In the genomic region with DNA sequence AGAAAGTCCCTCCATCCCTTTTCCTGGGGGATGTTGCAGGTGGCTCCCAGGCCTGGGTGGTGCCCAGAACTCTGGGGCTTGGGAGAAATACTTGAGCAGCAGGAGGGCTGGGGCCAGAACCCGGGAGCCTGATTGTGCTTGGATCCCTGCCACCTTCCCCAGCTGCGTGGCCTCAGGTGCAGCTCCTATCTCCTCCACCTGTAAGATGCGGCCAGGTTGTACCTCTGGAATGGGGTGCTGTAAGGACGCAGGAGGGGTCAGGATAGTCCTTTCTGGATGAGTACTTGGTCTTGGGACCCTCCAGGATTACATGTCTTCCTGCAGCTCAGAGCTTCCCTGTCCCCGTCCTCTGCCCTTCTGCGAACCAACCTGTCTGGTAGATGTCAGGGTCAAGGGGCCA, we compare ENCODE assay signal across 11 mouse cellular contexts. TPM values are rescaled to one million over a fixed set of nuclear protein-coding genes. Genes with fewer than 3 reads are reported as not detected.
DNase-seq lines count a peak whose midpoint lies in the region; ATAC-seq and TF ChIP-seq lines count a peak whose summit lies in the region.
"Had no signal": no experiment of that assay in that cellular context is flagged by ENCODE, and none has a peak within 500 bp of the region (broad histone marks: within the 10 kb centered on the region; RNA-seq: fewer than 3 reads in every experiment).

No protein-coding gene starts in this region.

- peak overlapping the region; percentile 87 for H3K4me3 ChIP-seq in gastrocnemius, adult 2 months
- peak overlapping the region; percentile 44; the same call in 1 of the 2 replicates for H3K4me3 ChIP-seq in left cerebral cortex, adult 2 months
- H3K4me3 ChIP-seq in heart, postnatal 0 days (ENCODE audit: low read depth, low read length): peak overlapping the region; percentile 99
- H3K4me3 ChIP-seq in midbrain, embryonic 16.5 days (ENCODE audit: low read depth, low read length): no peak overlapping the region

- H3K9me3 ChIP-seq in heart, postnatal 0 days (replicated peaks; ENCODE audit: control insufficient read depth, low read length): no peaks in the 10 kb centered on the region
- H3K9me3 ChIP-seq in midbrain, embryonic 16.5 days (replicated peaks; ENCODE audit: control insufficient read depth, low read length, poor library complexity, severe bottlenecking): no peaks in the 10 kb centered on the region

- WGBS in heart, postnatal 0 days: 63% methylated on average over 6 of the region's 6 CpGs
- WGBS in midbrain, embryonic 16.5 days: 65% methylated on average over 6 of the region's 6 CpGs

- H3K27me3 ChIP-seq in heart, postnatal 0 days (ENCODE audit: control insufficient read depth, insufficient read depth, low read length): no peaks in the 10 kb centered on the region
- H3K27me3 ChIP-seq in midbrain, embryonic 16.5 days (ENCODE audit: control insufficient read depth, insufficient read depth, low read depth, low read length): no peaks in the 10 kb centered on the region

- DNase-seq in gastrocnemius, adult 2 months: no peak
- DNase-seq in gastrocnemius, postnatal 25 days: no peak
- DNase-seq in left cerebral cortex, adult 2 months (ENCODE audit: extremely low spot score in 1 of 2, low spot score in 2 of 2): no peak
- DNase-seq in left cerebral cortex, adult 9 months (ENCODE audit: low spot score in 2 of 2): no peak
- DNase-seq in heart, postnatal 0 days (ENCODE audit: low spot score): no peak
- no peak for DNase-seq in thymus, postnatal 36 days
- DNase-seq: B cell, adult 2 months; right cerebral cortex, postnatal 14 days had no signal

- no peak for TF ChIP-seq CTCF in gastrocnemius, adult 2 months (IDR thresholded peaks at IDR 0.05)
- no peak for TF ChIP-seq CTCF in left cerebral cortex, adult 2 months (IDR thresholded peaks at IDR 0.05)
- TF ChIP-seq CTCF in heart, postnatal 0 days (IDR thresholded peaks at IDR 0.05; ENCODE audit: low read depth): no peak

- H3K9ac ChIP-seq in heart, postnatal 0 days (replicated peaks; ENCODE audit: low read depth, low read length): peak overlapping the region; percentile 66
- peak overlapping the region; percentile 47; the same call in 1 of the 2 replicates for H3K9ac ChIP-seq in midbrain, embryonic 16.5 days (ENCODE audit: low read depth, low read length)

- no peak for ATAC-seq in heart, postnatal 0 days (ENCODE audit: insufficient read depth, low read depth)
- ATAC-seq in midbrain, embryonic 16.5 days: no peak
- no peak for ATAC-seq in megakaryocyte, adult 5-6 weeks (ENCODE audit: poor library complexity, severe bottlenecking)
- ATAC-seq: inflammation-experienced regulatory T-cells, adult 6 months had no signal

- H3K4me2 ChIP-seq in heart, postnatal 0 days (ENCODE audit: low read depth, low read length): peak overlapping the region; percentile 91
- no peak overlapping the region; the same call in 1 of the 2 replicates for H3K4me2 ChIP-seq in midbrain, embryonic 16.5 days (ENCODE audit: low read length)

- H3K4me1 ChIP-seq in heart, postnatal 0 days (ENCODE audit: control insufficient read depth, insufficient read depth): peaks cover 59% of the 10 kb centered on the region
- H3K4me1 ChIP-seq in midbrain, embryonic 16.5 days (ENCODE audit: control insufficient read depth, insufficient read depth, low read length): peaks cover 39% of the 10 kb centered on the region

- no peak for TF ChIP-seq EP300 in heart, postnatal 0 days (IDR thresholded peaks at IDR 0.05; ENCODE audit: low read depth)

- peak overlapping the region; percentile 93; the same call in 1 of the 2 replicates for H3K27ac ChIP-seq in gastrocnemius, adult 2 months
- H3K27ac ChIP-seq in left cerebral cortex, adult 2 months: no peak overlapping the region
- peak overlapping the region; percentile 99 for H3K27ac ChIP-seq in heart, postnatal 0 days (ENCODE audit: low read depth)
- no peak overlapping the region for H3K27ac ChIP-seq in midbrain, embryonic 16.5 days (ENCODE audit: low read length)

- H3K36me3 ChIP-seq in heart, postnatal 0 days (replicated peaks; ENCODE audit: control insufficient read depth, insufficient read depth, low read length): peaks cover 17% of the 10 kb centered on the region
- no peaks in the 10 kb centered on the region for H3K36me3 ChIP-seq in midbrain, embryonic 16.5 days (ENCODE audit: control insufficient read depth, insufficient read depth, low read length)

- intact Hi-C loops in gastrocnemius, adult 2 months (cut with DNase I): loop anchor here (5.0 kb wide), 2 partner anchors 52 to 98 kb away; a partner anchor contains a TSS
- intact Hi-C loops in left cerebral cortex, adult 2 months (cut with DNase I): loop anchor here (5.0 kb wide), 1 partner anchor 37 kb away; a partner anchor contains a TSS

RNA-seq across cellular contexts. Expression of a gene that starts 15.0 kb away (rescaled TPM):
- total RNA-seq in gastrocnemius, adult 2 months (2021): 10 to 100 TPM; 36.4 to 45.7 TPM
- total RNA-seq in gastrocnemius, postnatal 25 days (2021): 10 to 100 TPM; 36.0 to 43.5 TPM
- total RNA-seq in left cerebral cortex, adult 2 months (2021): 10 to 100 TPM; 65.5 to 72.7 TPM
- total RNA-seq in heart, postnatal 0 days (2014; rRNA removed; ENCODE audit: low replicate concordance): 51.3 and 71.0 TPM in 2 replicates
- polyA plus RNA-seq in heart, postnatal 0 days (2015; fragmentation: Nextera tagmentation; extraction: Ambion mirVana): 278 and 304 TPM in 2 replicates
- polyA plus RNA-seq in midbrain, embryonic 16.5 days (2015; fragmentation: Nextera tagmentation; extraction: Ambion mirVana): 97.3 and 98.5 TPM in 2 replicates
- total RNA-seq in megakaryocyte, adult 5-6 weeks (2015): 86.8 and 91.0 TPM in 2 replicates
- total RNA-seq in megakaryocyte, adult 5-6 weeks (2017): 20.1 and 33.8 TPM in 2 replicates

RNA-seq across cellular contexts. Expression of a gene that starts 35.8 kb away (rescaled TPM):
- 10 to 100 TPM; 15.4 to 19.1 TPM for total RNA-seq in gastrocnemius, adult 2 months (2021)
- 10 to 100 TPM; 14.4 to 15.3 TPM for total RNA-seq in gastrocnemius, postnatal 25 days (2021)
- 100 to 1,000 TPM in 1 of 2 experiments, 10 to 100 TPM in 1; 95.3 to 103 TPM for total RNA-seq in left cerebral cortex, adult 2 months (2021)
- 19.2 and 28.3 TPM in 2 replicates for total RNA-seq in heart, postnatal 0 days (2014; rRNA removed; ENCODE audit: low replicate concordance)
- 11.7 and 13.5 TPM in 2 replicates for polyA plus RNA-seq in heart, postnatal 0 days (2015; fragmentation: Nextera tagmentation; extraction: Ambion mirVana)
- 46.1 and 48.2 TPM in 2 replicates for polyA plus RNA-seq in midbrain, embryonic 16.5 days (2015; fragmentation: Nextera tagmentation; extraction: Ambion mirVana)
- total RNA-seq in megakaryocyte, adult 5-6 weeks (2015): 6.0 and 9.8 TPM in 2 replicates
- 8.0 and 13.0 TPM in 2 replicates for total RNA-seq in megakaryocyte, adult 5-6 weeks (2017)

Comparison
In these comparisons a context has a peak if more than half of its experiments do, and no peak if none do; other contexts are left out.
1. H3K27ac ChIP-seq: peak in gastrocnemius, adult 2 months (single experiment) and heart, postnatal 0 days (single experiment); none in left cerebral cortex, adult 2 months (single experiment) and midbrain, embryonic 16.5 days (single experiment).